Mouse (Mus musculus) liver, embryonic 14 days (tissue): ENCODE data around the gene Gm11595. TPM values are rescaled to one million over a fixed set of nuclear protein-coding genes. Genes with fewer than 3 reads are reported as not detected.

Experiments
- polyA plus RNA-seq: library from polyadenylated mRNA; depleted of rRNA; stranded (reverse); fragments of >200 nt; gene quantifications from 2 replicates; pipeline ENCODE4 v1.2.3, GENCODE M21; 2012; rRNA removed

Gene Gm11595
- not detected in 2 replicates for polyA plus RNA-seq

DNA sequence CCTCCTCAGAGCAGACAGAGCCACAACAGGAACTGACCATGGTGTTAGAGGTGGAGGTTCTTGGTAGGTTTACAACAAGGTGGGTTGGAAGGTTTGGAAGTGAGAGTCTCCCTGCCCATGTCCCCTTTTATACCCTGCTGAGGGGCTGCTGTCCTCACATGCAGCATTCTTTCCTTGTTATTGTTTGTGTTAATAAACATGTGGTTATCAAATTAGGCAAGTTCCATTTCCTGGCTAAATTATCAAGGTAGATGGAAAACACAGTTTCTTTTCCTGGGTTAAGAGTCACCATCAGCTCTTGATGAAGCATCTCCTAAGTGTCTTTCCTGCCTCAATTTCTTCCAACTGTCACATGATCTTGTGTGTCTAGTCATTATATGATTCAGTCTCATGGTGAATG lies at the start of gene Gm11595:
Gene Gm11595, minus strand, starts transcription at position 101 of the 400 bp plus-strand sequence.

DNA sequence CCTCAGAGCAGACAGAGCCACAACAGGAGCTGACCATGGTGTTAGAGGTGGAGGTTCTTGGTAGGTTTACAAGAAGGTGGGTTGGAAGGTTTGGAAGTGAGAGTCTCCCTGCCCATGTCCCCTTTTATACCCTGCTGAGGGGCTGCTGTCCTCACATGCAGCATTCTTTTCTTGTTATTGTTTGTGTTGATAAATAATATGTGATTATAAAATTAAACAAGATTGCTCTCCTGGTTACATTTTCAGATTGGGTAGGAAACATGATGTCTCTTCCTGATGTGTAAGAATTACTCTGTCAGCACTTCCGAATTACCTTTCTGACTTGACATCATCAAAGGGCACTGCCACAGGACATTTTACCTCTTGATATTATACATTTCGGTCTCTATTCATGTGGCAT lies 42.9 kb upstream of the Gm11595 start, which contains the start of gene Gm11564:
Gene Gm11564, minus strand, starts transcription at position 101 of the 400 bp plus-strand sequence.

DNA sequence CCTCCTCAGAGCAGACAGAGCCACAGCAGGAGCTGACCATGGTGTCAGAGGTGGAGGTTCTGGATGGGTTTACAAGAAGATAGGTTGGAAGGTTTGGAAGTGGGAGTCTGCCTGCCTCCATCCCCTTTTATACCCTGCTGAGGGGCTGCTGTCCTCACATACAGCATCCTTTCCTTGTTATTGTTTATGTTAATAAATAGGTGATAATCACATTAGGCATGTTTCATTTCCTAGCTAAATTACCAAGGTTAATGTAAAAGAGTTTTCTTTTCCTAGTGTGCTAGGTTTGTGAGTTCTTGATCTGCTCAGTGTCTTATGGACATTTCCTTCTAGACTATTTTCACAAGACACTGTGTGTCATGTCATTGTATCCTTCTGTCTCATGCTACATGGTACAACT lies 37.1 kb upstream of the Gm11595 start, which contains the start of gene Krtap4-13:
Gene Krtap4-13, minus strand, starts transcription at position 101 of the 400 bp plus-strand sequence.

DNA sequence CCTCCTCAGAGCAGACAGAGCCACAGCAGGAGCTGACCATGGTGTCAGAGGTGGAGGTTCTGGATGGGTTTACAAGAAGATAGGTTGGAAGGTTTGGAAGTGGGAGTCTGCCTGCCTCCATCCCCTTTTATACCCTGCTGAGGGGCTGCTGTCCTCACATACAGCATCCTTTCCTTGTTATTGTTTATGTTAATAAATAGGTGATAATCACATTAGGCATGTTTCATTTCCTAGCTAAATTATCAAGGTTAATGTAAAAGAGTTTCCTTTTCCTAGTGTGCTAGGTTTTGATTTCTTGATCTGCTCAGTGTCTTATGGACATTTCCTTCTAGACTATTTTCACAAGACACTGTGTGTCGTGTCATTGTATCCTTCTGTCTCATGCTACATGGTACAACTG lies 31.6 kb upstream of the Gm11595 start, which contains the start of gene Gm11554:
Gene Gm11554, minus strand, starts transcription at position 101 of the 400 bp plus-strand sequence.

DNA sequence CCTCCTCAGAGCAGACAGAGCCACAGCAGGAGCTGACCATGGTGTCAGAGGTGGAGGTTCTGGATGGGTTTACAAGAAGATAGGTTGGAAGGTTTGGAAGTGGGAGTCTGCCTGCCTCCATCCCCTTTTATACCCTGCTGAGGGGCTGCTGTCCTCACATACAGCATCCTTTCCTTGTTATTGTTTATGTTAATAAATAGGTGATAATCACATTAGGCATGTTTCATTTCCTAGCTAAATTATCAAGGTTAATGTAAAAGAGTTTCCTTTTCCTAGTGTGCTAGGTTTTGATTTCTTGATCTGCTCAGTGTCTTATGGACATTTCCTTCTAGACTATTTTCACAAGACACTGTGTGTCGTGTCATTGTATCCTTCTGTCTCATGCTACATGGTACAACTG lies 26.1 kb upstream of the Gm11595 start, which contains the start of gene Gm11569:
Gene Gm11569, minus strand, starts transcription at position 101 of the 400 bp plus-strand sequence.

DNA sequence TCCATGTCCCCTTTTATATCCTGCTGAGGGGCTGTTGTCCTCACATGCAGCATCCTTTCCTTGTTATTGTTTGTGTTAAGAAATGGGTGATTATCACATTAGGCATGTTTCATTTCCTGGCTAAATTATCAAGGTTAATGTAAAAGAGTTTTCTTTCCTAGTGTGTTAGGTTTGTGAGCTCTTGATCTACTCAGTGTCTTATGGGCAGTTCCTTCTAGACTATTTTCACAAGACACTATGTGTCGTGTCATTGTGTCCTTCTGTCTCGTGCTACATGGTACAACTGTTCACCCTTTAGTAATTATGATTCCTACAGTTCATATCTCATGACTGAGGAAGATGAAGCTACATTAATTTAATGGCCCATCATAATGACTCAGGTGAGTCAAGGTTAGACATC lies 20.7 kb upstream of the Gm11595 start, which contains the start of gene Gm11596:
Gene Gm11596, minus strand, starts transcription at position 101 of the 400 bp plus-strand sequence.

DNA sequence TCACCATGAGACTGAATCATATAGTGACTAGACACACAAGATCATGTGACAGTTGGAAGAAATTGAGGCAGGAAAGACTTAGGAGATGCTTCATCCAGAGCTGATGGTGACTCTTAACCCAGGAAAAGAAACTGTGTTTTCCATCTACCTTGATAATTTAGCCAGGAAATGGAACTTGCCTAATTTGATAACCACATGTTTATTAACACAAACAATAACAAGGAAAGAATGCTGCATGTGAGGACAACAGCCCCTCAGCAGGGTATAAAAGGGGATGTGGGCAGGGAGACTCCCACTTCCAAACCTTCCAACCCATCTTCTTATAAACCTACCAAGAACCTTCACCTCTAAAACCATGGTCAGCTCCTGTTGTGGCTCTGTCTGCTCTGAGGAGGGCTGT lies 12.2 kb upstream of the Gm11595 start, which contains the start of gene Krtap4-9:
Gene Krtap4-9, plus strand, starts transcription at position 301 of the 400 bp plus-strand sequence.

DNA sequence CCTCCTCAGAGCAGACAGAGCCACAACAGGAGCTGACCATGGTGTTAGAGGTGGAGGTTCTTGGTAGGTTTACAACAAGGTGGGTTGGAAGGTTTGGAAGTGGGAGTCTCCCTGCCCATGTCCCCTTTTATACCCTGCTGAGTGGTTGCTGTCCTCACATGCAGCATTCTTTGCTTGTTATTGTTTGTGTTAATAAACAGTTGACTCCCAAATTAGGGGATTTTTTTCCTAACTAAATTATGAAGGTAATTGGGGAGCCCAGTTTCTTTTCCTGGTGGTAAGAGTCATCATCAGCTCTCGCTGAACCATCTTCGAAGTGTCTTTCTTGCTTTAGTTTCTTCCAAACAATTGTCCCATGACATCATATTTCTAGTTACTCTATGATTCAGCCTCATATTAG lies 7.9 kb upstream of the Gm11595 start, which contains the start of gene Krtap4-8:
Gene Krtap4-8, minus strand, starts transcription at position 101 of the 400 bp plus-strand sequence.

DNA sequence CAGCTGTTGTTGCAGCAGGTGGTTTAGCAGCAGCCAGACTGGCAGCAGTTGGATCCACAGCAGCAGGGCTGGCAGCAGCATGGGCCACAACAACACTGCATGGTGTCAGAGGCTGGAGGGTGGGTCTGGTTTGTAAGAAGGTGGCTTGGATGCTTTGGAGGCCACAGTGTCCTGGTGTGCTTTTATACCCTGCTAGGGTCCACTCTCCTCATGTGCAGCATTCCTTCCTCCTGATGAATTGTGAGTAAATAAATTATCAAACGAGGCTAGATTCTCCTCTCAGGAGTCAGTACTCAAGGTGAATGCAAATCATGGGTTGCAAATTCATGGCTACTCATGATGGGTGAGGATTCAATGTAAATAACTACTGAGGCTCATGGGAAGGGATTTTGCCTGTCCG lies 38.5 kb downstream of the Gm11595 start, which contains the start of gene Gm14180:
Gene Gm14180, minus strand, starts transcription at position 101 of the 400 bp plus-strand sequence.

Other genes with a start within 250 kb of the Gm11595 start
- gene Krt40, start 229.8 kb downstream of the Gm11595 start, polyA plus RNA-seq = not detected in 2 replicates
- gene Krtap3-3, start 222.0 kb downstream of the Gm11595 start, polyA plus RNA-seq = not detected in 2 replicates
- not detected in 2 replicates for gene Krtap3-2, start 216.1 kb downstream of the Gm11595 start, polyA plus RNA-seq
- gene Gm11939, start 213.4 kb downstream of the Gm11595 start, polyA plus RNA-seq = not detected in 2 replicates
- not detected in 2 replicates for gene Krtap3-1, start 206.3 kb downstream of the Gm11595 start, polyA plus RNA-seq
- not detected in 2 replicates for gene Krtap1-5, start 191.9 kb downstream of the Gm11595 start, polyA plus RNA-seq
- not detected in 2 replicates for gene Krtap1-4, start 189.3 kb downstream of the Gm11595 start, polyA plus RNA-seq
- gene Krtap1-3, start 181.6 kb downstream of the Gm11595 start, polyA plus RNA-seq = not detected in 2 replicates
- gene Krtap9-3, start 174.8 kb downstream of the Gm11595 start, polyA plus RNA-seq = not detected in 2 replicates
- gene Gm11938, start 169.6 kb downstream of the Gm11595 start, polyA plus RNA-seq = not detected in 2 replicates
- not detected in 2 replicates for gene Gm11937, start 162.7 kb downstream of the Gm11595 start, polyA plus RNA-seq
- gene Krtap2-4, start 158.1 kb downstream of the Gm11595 start, polyA plus RNA-seq = not detected in 2 replicates
- gene Gm11562, start 152.5 kb downstream of the Gm11595 start, polyA plus RNA-seq = not detected in 2 replicates
- not detected in 2 replicates for gene Krtap4-1, start 144.7 kb downstream of the Gm11595 start, polyA plus RNA-seq
- gene Krtap4-2, start 137.8 kb downstream of the Gm11595 start, polyA plus RNA-seq = not detected in 2 replicates
- gene Krtap4-7, start 128.8 kb downstream of the Gm11595 start, polyA plus RNA-seq = not detected in 2 replicates
- not detected in 2 replicates for gene Gm11555, start 122.7 kb downstream of the Gm11595 start, polyA plus RNA-seq
- not detected in 2 replicates for gene Gm11563, start 114.0 kb downstream of the Gm11595 start, polyA plus RNA-seq
- gene Krtap4-6, start 107.0 kb downstream of the Gm11595 start, polyA plus RNA-seq = not detected in 2 replicates
- gene Gm14190, start 82.2 kb downstream of the Gm11595 start, polyA plus RNA-seq = not detected in 2 replicates
- not detected in 2 replicates for gene Gm14180, start 38.6 kb downstream of the Gm11595 start, polyA plus RNA-seq
- gene Krtap4-8, start 7.8 kb upstream of the Gm11595 start, polyA plus RNA-seq = not detected in 2 replicates
- gene Krtap4-9, start 12.3 kb upstream of the Gm11595 start, polyA plus RNA-seq = not detected in 2 replicates
- not detected in 2 replicates for gene Gm11596, start 20.6 kb upstream of the Gm11595 start, polyA plus RNA-seq
- not detected in 2 replicates for gene Gm11569, start 26.0 kb upstream of the Gm11595 start, polyA plus RNA-seq
- not detected in 2 replicates for gene Gm11554, start 31.5 kb upstream of the Gm11595 start, polyA plus RNA-seq
- not detected in 2 replicates for gene Krtap4-13, start 37.0 kb upstream of the Gm11595 start, polyA plus RNA-seq
- gene Gm11564, start 42.8 kb upstream of the Gm11595 start, polyA plus RNA-seq = not detected in 2 replicates
- gene 2300003K06Rik, start 65.2 kb upstream of the Gm11595 start, polyA plus RNA-seq = not detected in 2 replicates
- gene Krtap4-16, start 78.7 kb upstream of the Gm11595 start, polyA plus RNA-seq = 0.09 and 0.10 TPM in 2 replicates
- not detected in 2 replicates for gene Gm11568, start 85.0 kb upstream of the Gm11595 start, polyA plus RNA-seq
- not detected in 2 replicates for gene Gm11559, start 91.6 kb upstream of the Gm11595 start, polyA plus RNA-seq
- not detected in 2 replicates for gene Krtap9-1, start 100.5 kb upstream of the Gm11595 start, polyA plus RNA-seq
- not detected in 2 replicates for gene Gm11567, start 106.3 kb upstream of the Gm11595 start, polyA plus RNA-seq
- gene Krtap31-1, start 135.0 kb upstream of the Gm11595 start, polyA plus RNA-seq = not detected in 2 replicates
- not detected in 2 replicates for gene Gm11565, start 141.8 kb upstream of the Gm11595 start, polyA plus RNA-seq
- not detected in 2 replicates for gene Krtap31-2, start 163.4 kb upstream of the Gm11595 start, polyA plus RNA-seq
- not detected in 2 replicates for gene Krtap9-5, start 175.6 kb upstream of the Gm11595 start, polyA plus RNA-seq
- gene Krtap29-1, start 206.1 kb upstream of the Gm11595 start, polyA plus RNA-seq = not detected in 2 replicates
- gene Krtap16-1, start 213.7 kb upstream of the Gm11595 start, polyA plus RNA-seq = not detected in 2 replicates
- not detected in 2 replicates for gene Krtap17-1, start 221.1 kb upstream of the Gm11595 start, polyA plus RNA-seq
- gene Krt33a, start 243.3 kb upstream of the Gm11595 start, polyA plus RNA-seq = not detected in 2 replicates